Mouse (Mus musculus) megakaryocyte, embryonic 14.5 days (primary cell): ENCODE data around the gene Zc3h10. TPM values are rescaled to one million over a fixed set of nuclear protein-coding genes. Genes with fewer than 3 reads are reported as not detected.
A peak's percentile ranks its signal among the peaks of the same experiment; 100 is the strongest.

Source experiments
- H3K27me3 ChIP-seq: replicated peaks from 2 replicates; pipeline ENCODE3; 2012; ENCODE audit warnings: inconsistent platforms
- H3K36me3 ChIP-seq: replicated peaks from 2 replicates; pipeline ENCODE3; 2012; ENCODE audit warnings: low read length, inconsistent platforms, mixed read lengths
- H3K4me1 ChIP-seq: 2 replicates; pipeline ENCODE4 v1.6.1; 2012; ENCODE audit warnings: inconsistent platforms
- H3K4me3 ChIP-seq: replicated peaks from 2 replicates; pipeline ENCODE3; 2012; ENCODE audit warnings: moderate library complexity, mild to moderate bottlenecking, inconsistent platforms
- H3K9me3 ChIP-seq: 2 replicates; pipeline ENCODE4 v1.6.1; 2012; ENCODE audit warnings: inconsistent platforms
- FLI1 ChIP-seq: IDR thresholded peaks from 2 replicates; pipeline ENCODE4 v1.6.1; 2012; ENCODE audit warnings: low read length, inconsistent platforms, mixed read lengths
- GATA1 ChIP-seq: IDR thresholded peaks from 3 replicates; pipeline ENCODE4 v1.6.1; 2012; ENCODE audit warnings: mixed read lengths, low read length, inconsistent platforms, borderline replicate concordance
- polyA plus RNA-seq: library from polyadenylated mRNA; stranded (reverse); fragments of >175 nt; gene quantifications from 2 replicates; pipeline ENCODE4 v1.2.3, GENCODE M21; 2012; ENCODE audit warnings: low replicate concordance; ENCODE audit not compliant: insufficient read depth

The Zc3h10 gene
- polyA plus RNA-seq, 1 experiment = 24.2 TPM

DNA sequence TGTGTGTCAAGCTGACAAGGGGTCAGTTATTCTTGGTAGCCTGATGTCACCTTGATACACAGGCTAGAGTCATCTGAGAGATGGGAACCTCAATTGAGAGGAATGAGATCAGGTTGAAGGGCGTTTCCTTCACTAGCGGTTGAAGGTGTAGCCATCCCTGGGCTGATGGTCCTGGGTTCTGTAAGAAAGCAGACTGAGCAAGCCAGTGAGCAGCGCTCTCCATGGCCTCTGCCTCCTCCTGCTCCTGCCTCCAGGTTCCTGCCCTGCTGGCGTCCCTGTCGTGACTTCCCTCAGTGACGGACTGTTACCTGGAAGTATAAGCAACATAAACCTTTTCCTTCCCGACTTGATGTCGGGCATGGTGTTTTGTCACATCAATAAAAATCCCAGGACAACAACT lies 44.0 kb downstream of the Zc3h10 start:
- TF ChIP-seq FLI1 = no peak
- TF ChIP-seq GATA1 = no peak
- H3K4me3 ChIP-seq = peak overlapping the region; percentile 56
- peaks cover 39% of the 10 kb centered on the region for H3K36me3 ChIP-seq
- H3K27me3 ChIP-seq = no peaks in the 10 kb centered on the region
- peaks cover 3% of the 10 kb centered on the region; the same call in 1 of the 2 replicates for H3K9me3 ChIP-seq
- peaks cover 67% of the 10 kb centered on the region for H3K4me1 ChIP-seq

DNA sequence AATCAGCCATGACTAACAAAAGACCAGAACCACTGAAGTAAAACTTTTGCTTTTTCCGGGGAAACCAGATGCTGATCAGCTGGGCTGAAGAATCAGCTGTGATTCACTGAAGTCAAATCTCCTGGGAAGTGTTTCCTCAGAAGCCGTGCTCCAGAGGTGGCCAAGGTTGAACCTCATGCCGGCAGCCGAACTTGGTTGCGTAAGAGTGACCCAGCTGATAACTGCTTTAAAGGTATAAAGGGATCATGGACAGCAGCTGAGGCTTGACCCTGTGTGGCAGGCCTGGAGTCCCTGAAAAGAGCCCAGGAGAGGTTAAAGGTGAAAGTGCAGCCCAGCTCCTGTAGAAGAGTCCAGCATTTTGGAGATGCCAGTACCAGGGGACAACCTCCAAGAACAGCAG lies 45.2 kb downstream of the Zc3h10 start:
- Histone ChIP-seq H3K36me3 (peaks cover 33% of the 10 kb centered on the region), H3K4me1 (peaks cover 78% of the 10 kb centered on the region), H3K27me3 (no peaks in the 10 kb centered on the region), H3K4me3 (peak overlapping the region; percentile 3), H3K9me3 (peaks cover 3% of the 10 kb centered on the region; the same call in 1 of the 2 replicates)
- no peak for TF ChIP-seq GATA1
- no peak for TF ChIP-seq FLI1

DNA sequence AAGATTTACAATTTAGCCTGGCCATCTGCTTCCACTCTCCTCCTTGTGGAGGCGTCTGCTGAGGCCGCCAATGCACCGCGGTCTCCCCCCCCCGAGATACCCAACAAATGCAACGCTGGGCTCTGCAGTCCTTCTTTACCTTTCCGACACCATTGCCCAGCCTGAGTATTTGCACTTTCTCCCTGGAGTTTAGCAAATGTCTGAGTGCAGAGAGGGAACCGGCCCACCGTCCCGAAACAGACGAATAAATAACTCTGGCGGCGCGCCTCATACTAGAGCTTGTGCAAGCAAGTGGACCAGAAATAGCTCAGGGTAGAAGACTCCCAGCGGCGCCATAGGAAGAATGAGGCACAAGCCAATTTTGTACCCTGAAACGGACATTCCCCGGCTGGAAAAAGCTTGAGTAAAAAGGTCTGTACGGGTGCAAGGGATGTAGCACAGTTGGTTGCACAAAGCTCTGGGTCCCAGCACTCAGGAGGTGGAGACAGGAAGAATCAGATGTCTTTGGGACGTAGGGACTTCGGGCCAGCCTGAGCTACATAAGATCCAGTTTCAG lies 48.4 kb downstream of the Zc3h10 start:
- no peak for TF ChIP-seq FLI1
- no peak for TF ChIP-seq GATA1
- no peaks in the 10 kb centered on the region for H3K27me3 ChIP-seq
- peaks cover 84% of the 10 kb centered on the region for H3K4me1 ChIP-seq
- H3K4me3 ChIP-seq = peak overlapping the region; percentile 94
- H3K9me3 ChIP-seq = no peaks in the 10 kb centered on the region
- peaks cover 24% of the 10 kb centered on the region for H3K36me3 ChIP-seq

DNA sequence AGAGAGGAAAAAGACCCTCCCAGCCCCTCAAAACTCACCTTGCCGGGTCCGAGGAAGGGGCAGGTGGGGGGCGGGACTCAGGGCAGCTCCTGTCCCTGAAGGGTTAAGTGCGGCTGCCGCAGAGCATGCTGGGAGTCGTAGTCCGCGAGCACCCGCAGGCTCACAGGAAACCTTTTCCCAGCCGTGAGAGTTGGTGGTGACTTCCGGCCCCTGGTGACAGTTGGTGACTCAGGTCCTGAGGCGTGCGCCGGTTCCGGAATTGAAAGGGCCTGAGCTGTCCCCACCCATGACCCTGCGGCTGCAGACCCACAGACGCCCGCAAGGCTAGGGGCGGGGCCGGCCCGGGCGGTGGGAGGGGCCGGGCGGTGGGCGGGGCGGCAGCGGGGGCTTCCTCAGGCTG lies 49.0 kb downstream of the Zc3h10 start, which contains the start of gene Myl6b:
Gene Myl6b, minus strand, starts transcription at position 96 of the 400 bp plus-strand sequence.
- Histone ChIP-seq H3K27me3 (no peaks in the 10 kb centered on the region), H3K9me3 (no peaks in the 10 kb centered on the region), H3K36me3 (peaks cover 22% of the 10 kb centered on the region), H3K4me3 (peak within 1 kb of the TSS; percentile 94), H3K4me1 (peaks cover 78% of the 10 kb centered on the region)
- TF ChIP-seq FLI1 (peak; percentile 20; the same call in 1 of the 2 replicates), GATA1 (no peak)

DNA sequence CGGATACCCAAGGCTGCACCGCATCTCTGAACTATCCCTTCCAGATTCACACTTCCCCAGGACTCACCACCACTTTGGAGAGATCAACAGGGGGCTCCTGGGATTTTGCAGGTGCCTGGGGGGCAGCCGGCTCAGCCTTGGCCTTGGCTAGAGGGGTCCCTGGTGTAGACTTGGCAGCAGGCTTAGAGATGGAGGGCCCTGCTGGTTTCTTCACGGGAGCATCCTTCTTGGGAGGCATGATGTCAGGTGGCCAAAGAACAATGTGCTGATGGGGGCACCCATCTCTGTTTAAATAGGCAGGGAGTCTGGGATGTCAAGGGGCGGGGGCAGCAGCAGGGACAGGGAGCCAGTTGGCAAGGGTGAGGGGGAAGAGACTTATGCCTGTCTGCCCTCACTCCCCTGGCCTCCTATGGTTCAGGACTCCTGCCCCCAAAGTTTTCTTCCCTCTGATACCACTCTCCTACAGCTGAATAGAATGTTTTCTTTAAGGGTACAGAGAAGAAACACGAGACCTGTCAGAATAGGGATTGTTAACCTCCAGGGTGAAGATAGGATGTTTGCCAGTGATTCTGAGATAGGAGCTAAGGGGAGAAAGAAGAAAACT lies 50.3 kb downstream of the Zc3h10 start:
- Histone ChIP-seq H3K4me1 (peaks cover 70% of the 10 kb centered on the region), H3K9me3 (no peaks in the 10 kb centered on the region), H3K4me3 (peak overlapping the region; percentile 64), H3K27me3 (no peaks in the 10 kb centered on the region), H3K36me3 (peaks cover 16% of the 10 kb centered on the region)
- TF ChIP-seq FLI1 (no peak), GATA1 (no peak)

DNA sequence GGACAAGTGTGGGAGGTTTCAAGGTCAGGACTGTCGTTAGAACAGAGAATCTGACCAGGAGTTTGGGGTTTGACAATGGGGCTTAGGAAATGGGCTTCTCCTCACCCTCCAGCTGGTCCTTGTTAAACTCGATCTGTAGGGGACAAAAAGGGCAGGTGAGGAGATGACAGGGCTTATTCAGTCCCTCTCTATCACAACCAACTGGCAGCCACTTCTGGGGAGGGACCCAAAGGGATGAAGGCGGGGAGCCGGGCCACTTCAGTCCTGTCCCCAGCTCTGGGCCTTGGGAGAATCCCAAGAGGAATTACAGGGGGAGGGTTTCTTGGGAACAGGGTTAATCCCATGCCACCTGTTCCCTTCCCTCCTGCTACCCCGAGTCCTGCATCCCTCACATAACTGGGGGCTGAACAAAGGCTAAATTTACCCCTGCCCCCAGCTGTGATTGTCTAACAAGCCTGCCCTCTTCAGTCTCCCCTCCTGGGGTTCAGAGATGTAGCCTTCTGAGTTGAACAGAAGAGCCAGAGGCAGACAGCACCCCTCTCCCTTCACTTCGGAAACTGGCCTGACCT lies 51.0 kb downstream of the Zc3h10 start:
- no peak overlapping the region for H3K4me3 ChIP-seq

DNA sequence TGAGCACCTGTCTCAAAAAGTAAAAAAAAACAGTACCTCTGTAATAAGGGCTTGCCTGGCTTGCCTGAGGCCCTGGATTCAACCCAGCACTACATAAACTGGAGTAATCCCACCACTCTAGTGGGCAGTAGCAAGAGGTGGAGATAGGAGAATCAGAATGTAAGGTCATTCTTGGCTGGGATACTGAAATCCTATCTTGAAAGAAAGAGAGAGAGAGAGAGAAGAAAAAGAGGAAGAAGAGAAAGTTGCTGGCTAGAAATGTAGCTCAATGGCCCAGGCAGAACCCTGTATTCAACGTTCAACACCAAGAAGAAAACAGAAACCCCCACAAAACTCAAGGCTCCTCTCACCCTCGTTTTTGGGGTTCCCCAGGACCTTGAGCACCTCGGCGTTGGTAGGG lies 51.7 kb downstream of the Zc3h10 start:
- TF ChIP-seq GATA1 (no peak), FLI1 (no peak)
- no peaks in the 10 kb centered on the region for H3K27me3 ChIP-seq
- no peak overlapping the region for H3K4me3 ChIP-seq
- H3K9me3 ChIP-seq = no peaks in the 10 kb centered on the region
- peaks cover 73% of the 10 kb centered on the region for H3K4me1 ChIP-seq
- peaks cover 28% of the 10 kb centered on the region for H3K36me3 ChIP-seq

More for the DNA sequence above, 51.0 kb downstream of the Zc3h10 start:
- Histone ChIP-seq H3K36me3 (peaks cover 22% of the 10 kb centered on the region), H3K9me3 (no peaks in the 10 kb centered on the region), H3K4me1 (peaks cover 70% of the 10 kb centered on the region), H3K27me3 (no peaks in the 10 kb centered on the region)
- TF ChIP-seq GATA1 (no peak), FLI1 (no peak)

DNA sequence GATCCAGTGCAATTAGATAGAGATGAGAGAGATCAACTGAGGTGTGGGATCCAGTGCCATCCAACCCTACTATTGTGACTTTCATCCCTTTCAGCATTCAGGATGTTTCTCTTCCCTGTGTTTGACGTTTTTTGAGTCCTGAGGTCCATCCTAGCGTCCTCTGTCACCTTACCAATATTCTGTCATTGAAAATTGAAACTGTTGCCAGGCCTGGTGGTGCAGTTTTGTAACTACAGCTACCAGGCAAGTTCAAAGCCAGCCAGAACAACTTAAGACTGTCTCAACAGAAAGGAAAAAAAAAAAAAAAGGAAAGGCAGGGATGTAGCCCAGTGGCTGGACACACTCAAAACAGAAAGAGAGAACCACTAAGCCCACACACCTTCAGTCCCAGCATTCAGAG lies 52.3 kb downstream of the Zc3h10 start:
- Histone ChIP-seq H3K27me3 (no peaks in the 10 kb centered on the region), H3K4me3 (peak overlapping the region; percentile 92), H3K9me3 (no peaks in the 10 kb centered on the region), H3K36me3 (peaks cover 34% of the 10 kb centered on the region), H3K4me1 (peaks cover 75% of the 10 kb centered on the region)
- TF ChIP-seq GATA1 (no peak), FLI1 (no peak)

DNA sequence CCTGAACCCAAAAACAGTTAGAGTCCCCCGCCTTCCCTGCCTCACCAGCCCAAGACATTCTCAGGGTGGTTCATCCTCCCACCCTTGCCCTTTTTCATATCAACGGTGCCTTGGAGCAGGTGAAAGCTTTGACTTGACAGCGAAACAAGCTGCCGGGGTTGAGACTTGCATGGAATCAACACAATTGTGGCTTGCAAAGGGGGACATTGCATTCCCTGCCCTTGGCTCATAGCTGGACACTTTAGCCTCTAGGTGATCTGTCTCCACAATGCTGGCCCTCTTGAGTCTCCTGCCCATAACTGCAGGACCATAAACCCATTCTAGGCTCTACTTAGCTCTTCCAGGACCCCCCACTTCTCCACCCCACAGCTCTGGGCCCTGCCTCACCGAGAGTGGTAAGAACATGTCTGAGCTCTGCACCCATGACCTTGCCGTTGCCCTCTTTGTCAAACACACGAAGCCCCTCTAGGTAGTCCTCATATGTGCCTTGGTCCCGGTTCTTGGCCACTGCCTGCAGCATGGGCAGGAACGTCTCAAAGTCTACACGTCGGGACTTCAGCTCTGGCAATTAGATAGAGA lies 52.8 kb downstream of the Zc3h10 start:
- Histone ChIP-seq H3K9me3 (no peaks in the 10 kb centered on the region), H3K4me1 (peaks cover 75% of the 10 kb centered on the region), H3K4me3 (peak overlapping the region; percentile 92), H3K36me3 (peaks cover 39% of the 10 kb centered on the region), H3K27me3 (no peaks in the 10 kb centered on the region)
- TF ChIP-seq FLI1 = no peak
- TF ChIP-seq GATA1 = no peak
